Mouse (Mus musculus) adrenal gland (tissue): ENCODE data around the gene Cnga4.
"Not testable (repeated sequence)": the region's sequence is repeated elsewhere in the genome, so short reads cannot be mapped to it uniquely, and the experiment has no call there.

Experiments used
- intact Hi-C: fragments of 180-260 bp; cut with DNase I; formaldehyde crosslinking; loops from one replicate; pipeline ENCODE4 v1.15.1; 2025

Gene Cnga4

GRCm38 (mm10) chr7:105411874-105412632, 7.7 kb downstream of the Cnga4 start:
- intact Hi-C loops: loop anchor here (2.0 kb wide), 2 partner anchors 63 to 103 kb away; no protein-coding TSS in a partner anchor

- intact Hi-C loops: no loop called here
These were observed 10.0 kb downstream of the Cnga4 start for GRCm38 (mm10) chr7:105414385-105414784.

DNA sequence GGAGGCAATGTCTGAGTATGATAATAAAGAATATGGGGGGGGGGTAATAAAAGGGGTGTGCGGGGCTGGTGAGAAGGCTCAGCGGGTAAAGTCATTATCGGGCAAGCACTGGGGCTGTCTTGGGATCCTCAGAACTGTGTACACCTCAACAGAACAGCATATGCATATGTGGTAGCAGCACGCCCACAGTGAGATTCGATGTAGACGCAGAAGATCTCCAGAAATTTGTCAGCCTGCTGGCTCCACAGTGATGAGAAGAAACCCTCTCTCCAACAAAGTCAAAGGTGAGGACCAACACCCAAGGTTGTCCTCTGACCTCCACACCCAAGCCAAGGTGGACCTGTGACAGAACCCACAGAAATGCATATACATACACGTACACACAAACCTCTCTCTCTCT, 12.2 kb downstream of the Cnga4 start:
- intact Hi-C loops: no loop called here

DNA sequence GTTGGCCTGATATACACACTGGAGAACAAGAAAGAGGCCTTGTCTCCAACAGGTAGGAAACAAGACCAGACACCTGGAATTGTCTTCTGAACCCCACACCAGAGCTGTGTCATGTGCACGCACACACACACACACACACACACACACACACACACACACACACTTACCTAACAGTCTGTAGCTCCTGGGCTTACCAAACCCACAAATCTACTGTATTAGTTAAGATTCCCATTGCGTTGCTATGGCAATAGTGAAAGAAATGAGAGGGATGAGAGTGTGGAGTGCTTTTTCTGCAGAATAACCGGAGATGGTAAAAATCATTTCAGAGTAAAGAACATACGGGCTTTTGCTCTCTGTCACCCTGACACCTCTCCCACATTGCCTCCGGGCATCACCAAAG, 13.7 kb downstream of the Cnga4 start:
- intact Hi-C loops: no loop called here

- intact Hi-C loops: no loop called here
These were observed 16.5 kb downstream of the Cnga4 start for GRCm38 (mm10) chr7:105420903-105421302.

- intact Hi-C loops: no loop called here
These were observed 20.0 kb downstream of the Cnga4 start for GRCm38 (mm10) chr7:105424368-105424767.

DNA sequence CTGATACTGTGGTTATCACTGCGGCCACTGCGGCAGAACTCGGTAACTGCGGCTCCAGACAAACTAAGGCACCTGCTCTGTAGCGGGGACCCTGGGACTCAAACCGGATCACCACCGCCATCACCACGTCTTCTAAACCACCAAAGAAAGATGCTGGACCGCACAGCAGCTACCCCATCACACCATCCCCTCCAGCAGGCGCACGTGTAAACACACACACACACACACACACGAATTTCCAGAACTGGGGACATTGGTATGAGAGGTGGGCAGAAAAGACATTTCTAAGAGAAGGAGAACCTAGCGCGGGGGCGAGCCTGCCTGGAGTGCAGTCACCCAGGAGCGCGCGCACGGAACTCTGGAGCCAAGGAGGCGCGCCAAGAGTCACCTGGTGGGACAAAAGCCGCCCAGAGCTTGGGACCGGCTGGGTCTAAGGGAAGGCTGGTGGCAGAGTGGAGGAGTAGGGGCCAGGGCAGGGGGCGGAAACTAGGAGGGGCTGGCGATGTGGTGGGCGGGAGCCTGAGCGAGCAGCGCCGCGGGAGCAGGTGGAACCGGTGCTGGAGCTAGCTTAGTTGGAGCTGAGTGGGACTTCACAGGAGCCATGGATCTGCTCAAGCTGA, 21.2 kb downstream of the Cnga4 start, which contains the start of gene Cckbr:
Gene Cckbr (plus strand): TSS at position 308 of the 620 bp plus-strand sequence.
- intact Hi-C loops: no loop called here

GRCm38 (mm10) chr7:105426051-105426450, 21.7 kb downstream of the Cnga4 start:
- intact Hi-C loops: no loop called here

- intact Hi-C loops: no loop called here
These were observed 27.7 kb downstream of the Cnga4 start for GRCm38 (mm10) chr7:105432058-105432457.

- intact Hi-C loops: no loop called here
These were observed 29.5 kb downstream of the Cnga4 start for GRCm38 (mm10) chr7:105433859-105434258.

DNA sequence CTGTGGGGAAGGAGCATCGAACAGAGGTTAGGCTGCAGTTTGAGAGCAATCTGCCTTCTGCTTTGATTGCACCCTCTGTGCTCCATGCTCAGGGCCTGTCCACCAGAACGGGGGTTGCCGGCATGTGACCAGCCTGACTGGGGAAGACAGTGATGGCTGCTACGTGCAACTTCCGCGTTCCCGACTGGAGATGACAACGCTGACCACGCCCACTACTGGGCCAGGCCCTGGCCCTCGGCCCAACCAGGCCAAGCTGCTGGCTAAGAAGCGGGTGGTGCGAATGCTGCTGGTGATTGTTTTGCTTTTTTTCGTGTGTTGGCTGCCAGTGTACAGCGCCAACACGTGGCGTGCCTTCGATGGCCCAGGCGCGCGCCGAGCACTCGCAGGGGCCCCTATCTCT, 30.4 kb downstream of the Cnga4 start:
- intact Hi-C loops: no loop called here

DNA sequence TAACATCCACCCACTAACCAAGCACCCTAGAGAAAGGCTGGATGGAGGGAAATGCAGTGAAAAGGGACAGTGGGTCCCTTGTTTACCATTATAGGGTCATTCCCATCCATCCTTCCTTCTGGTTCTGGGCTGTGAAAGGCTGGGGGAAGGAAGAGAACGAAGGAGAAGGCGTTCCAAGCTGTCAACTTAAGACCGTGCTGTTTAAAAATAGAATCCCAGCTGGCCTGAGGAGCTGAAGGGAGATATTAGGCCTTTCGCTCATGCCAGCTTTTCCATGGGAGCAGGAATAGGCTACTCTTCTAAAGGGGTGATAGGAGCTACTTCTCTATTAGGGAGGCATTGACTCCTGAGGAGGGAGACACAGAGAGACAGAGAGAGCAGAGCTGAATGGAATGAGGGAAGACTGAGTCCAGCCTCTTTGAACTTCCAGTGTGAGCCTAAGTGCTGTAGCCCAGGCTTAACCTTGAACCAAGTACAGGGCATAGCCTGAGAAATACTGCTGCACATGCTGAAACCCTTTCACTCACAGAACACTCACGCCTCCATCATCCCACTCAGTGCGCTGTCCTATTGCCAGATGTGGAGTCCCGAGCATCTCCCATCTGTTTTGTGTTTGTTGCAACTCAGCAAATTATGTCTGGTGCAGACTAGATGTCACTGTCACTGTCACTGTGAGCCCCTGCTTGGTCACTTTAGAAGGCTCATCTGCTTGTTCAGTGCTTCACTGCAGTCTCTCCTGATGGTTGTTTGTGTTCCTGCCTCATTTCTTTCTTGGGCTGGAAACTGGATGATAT, 33.8 kb downstream of the Cnga4 start:
- intact Hi-C loops: no loop called here

DNA sequence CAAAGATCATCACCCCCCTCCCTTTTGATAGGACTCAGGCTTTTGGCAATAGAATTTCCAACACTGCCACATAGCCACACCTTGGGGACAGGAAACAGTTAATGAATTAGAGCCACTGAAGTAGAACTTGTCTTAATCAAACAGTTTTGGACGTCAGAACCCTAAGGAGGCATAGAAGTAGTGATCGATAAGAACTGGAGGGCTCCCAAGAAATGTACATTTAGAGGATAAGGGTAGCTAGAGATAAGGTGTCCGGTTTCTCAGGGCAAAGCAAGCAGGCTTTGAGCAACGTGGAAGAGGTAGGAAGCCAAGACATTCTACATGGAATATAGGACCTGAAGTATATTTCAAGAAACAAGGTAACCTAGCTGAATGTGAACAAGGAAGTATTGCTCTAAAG, 37.1 kb downstream of the Cnga4 start:
- intact Hi-C loops: no loop called here

DNA sequence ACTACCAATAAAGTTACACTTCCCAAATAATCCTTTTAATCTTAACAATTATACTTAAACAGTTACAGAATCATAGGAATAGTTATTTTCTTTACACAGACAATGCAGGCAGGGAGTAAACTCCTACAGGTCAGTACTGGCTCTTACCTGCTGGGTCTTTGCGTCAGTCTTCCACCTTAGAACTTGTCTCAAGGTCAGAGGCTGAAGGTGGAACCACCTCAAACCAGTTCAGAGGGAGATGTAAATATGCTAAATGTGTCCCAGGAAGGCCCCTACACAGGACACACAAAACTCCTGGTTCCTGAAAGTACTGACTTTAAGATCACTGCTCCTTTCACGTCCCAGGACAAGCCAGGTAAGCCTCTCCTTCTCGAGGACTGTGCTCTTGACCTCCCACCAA, 40.7 kb downstream of the Cnga4 start:
- intact Hi-C loops: no loop called here

- intact Hi-C loops: not testable (repeated sequence)
These were observed 49.0 kb downstream of the Cnga4 start for GRCm38 (mm10) chr7:105453345-105453744.
